Mouse (Mus musculus) erythroblast, embryonic 14.5 days (primary cell): Measurements from ENCODE around the gene Cflar. TPM values are rescaled to one million over a fixed set of nuclear protein-coding genes. Genes with fewer than 3 reads are reported as not detected.
A peak's percentile ranks its signal among the peaks of the same experiment; 100 is the strongest.
"Not testable (repeated sequence)": the region's sequence is repeated elsewhere in the genome, so short reads cannot be mapped to it uniquely, and the experiment has no call there.

Experiments used
- H3K27me3 ChIP-seq: 2 replicates; pipeline ENCODE4 v1.6.1; 2012; ENCODE audit warnings: inconsistent platforms; ENCODE audit not compliant: control insufficient read depth
- H3K36me3 ChIP-seq: 2 replicates; pipeline ENCODE4 v1.6.1; 2012; ENCODE audit warnings: mild to moderate bottlenecking, inconsistent platforms; ENCODE audit not compliant: control insufficient read depth
- H3K4me1 ChIP-seq: 2 replicates; pipeline ENCODE4 v1.6.1; 2012; ENCODE audit warnings: inconsistent platforms; ENCODE audit not compliant: control insufficient read depth
- H3K4me3 ChIP-seq: replicated peaks from 2 replicates; pipeline ENCODE3; 2012; ENCODE audit warnings: moderate library complexity, mild to moderate bottlenecking, inconsistent platforms
- H3K9me3 ChIP-seq: 2 replicates; pipeline ENCODE4 v1.6.1; 2012; ENCODE audit warnings: low read length, inconsistent platforms, mixed read lengths; ENCODE audit not compliant: control insufficient read depth
- GATA1 ChIP-seq: IDR thresholded peaks from 2 replicates; pipeline ENCODE4 v1.6.1; 2012; ENCODE audit warnings: low read length, inconsistent platforms, mixed read lengths
- TAL1 ChIP-seq: IDR thresholded peaks from 3 replicates; pipeline ENCODE4 v1.6.1; 2012; ENCODE audit warnings: low read length, inconsistent platforms, mixed read lengths
- polyA plus RNA-seq: library from polyadenylated mRNA; stranded (reverse); fragments of >175 nt; gene quantifications from 2 replicates; pipeline ENCODE4 v1.2.3, GENCODE M21; 2012

Gene Cflar
- polyA plus RNA-seq, 1 experiment: 0.04 TPM

DNA sequence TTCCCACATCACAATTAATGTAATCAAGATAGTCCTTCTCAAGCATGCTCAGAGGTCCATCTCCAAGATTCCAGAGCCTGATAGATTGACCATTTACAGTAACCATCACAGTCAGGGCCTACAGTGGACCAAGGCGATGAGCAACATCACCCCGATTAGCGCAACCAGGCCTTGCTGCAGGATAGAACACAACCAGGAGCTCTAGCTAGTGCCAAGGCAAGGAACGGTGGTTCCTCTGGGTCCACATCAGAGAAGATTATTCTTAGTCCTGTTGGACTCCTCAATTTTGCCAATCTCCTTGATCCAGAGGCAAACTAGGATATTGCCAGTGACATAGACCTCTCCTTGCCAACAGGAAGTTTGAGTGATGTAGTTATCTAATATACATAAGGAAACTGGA lies 77.1 kb downstream of the Cflar start:
- TF ChIP-seq TAL1: no peak
- no peak for TF ChIP-seq GATA1
- Histone ChIP-seq H3K4me1 (no peaks in the 10 kb centered on the region), H3K36me3 (no peaks in the 10 kb centered on the region), H3K27me3 (no peaks in the 10 kb centered on the region), H3K4me3 (no peak overlapping the region), H3K9me3 (no peaks in the 10 kb centered on the region)

DNA sequence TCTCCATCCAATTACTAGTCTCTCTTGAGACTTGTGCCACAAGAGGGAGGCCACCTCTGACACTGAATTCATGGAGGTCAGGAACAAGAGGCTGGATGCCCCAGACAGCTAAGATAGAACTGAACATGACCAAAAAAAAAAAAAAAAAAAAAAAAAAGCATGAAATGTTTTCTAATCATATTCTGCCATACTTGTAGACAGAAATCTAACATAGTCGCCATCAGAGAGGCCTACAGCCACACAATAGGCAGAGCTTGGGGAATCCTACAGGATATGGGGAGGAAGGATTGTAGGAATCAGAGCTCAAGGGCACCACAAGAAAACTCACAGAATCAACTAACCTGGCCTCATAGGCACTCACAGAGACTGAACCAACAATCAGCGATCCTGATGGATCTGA lies 83.4 kb downstream of the Cflar start:
- Histone ChIP-seq H3K27me3 (no peaks in the 10 kb centered on the region), H3K9me3 (no peaks in the 10 kb centered on the region), H3K4me3 (peak overlapping the region; percentile 85), H3K4me1 (peaks cover 27% of the 10 kb centered on the region), H3K36me3 (peaks cover 7% of the 10 kb centered on the region)
- TF ChIP-seq TAL1 (no peak), GATA1 (no peak)

DNA sequence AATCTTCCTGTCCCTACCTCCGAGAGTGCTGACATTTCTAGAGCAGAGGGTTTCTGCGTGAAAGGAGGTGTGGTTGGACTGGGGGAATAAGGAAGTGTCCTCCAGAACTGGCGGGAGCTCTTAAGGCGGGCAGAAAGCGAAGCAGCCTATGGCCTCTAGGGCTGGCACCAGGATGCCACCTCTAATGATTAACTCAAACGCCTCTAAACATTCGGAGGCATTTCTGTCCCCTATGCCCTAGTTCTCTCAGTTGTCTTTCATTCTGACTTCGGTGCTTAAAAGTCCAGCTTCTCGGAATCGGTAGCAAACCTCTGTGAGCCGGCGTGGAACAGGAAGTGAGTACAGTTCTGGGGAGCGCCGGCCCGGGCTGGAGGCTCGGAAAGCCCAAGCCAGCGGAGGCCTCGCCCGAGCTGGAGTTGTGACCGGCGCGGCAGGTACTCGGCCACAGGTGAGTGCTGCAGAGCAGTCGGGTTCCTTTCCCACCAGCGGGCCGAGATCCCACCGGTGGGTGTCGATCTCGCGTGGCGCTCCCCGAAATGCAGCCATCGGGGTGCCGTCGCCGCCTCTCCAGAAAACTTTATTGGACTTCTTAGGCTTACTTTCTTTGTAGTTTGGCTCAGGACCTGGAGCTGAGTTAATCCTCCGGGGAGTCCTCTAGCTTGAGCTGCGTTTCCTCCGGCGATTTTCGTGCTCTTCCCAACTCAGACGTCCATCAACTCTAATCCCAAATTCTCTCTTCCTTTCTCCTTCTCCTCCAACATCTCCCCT lies 84.2 kb downstream of the Cflar start, which contains the start of gene Casp8:
Casp8 (plus strand) TSS at position 84 of the 768 bp plus-strand sequence.
- Histone ChIP-seq H3K9me3 (no peaks in the 10 kb centered on the region), H3K27me3 (no peaks in the 10 kb centered on the region), H3K4me1 (peaks cover 27% of the 10 kb centered on the region), H3K36me3 (peaks cover 9% of the 10 kb centered on the region), H3K4me3 (peak within 1 kb of the TSS; percentile 85)
- TF ChIP-seq TAL1 (no peak), GATA1 (no peak)

DNA sequence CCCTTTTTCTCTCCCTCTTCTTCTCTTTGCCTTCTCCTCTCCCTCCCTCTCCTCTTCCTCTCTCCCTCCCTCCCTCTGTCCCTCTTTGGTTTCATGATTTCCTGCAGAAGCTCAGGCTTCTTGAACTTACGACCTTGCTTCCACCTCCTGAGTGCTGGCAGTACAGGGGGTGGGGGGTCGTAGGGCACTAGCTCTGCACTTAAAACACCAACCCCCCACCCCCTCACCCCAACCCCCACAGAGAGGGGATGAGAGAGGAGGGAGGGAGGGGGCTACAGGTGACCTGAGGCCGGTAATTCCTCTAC lies 84.7 kb downstream of the Cflar start:
- Histone ChIP-seq H3K9me3 (no peaks in the 10 kb centered on the region), H3K36me3 (peaks cover 11% of the 10 kb centered on the region), H3K27me3 (no peaks in the 10 kb centered on the region), H3K4me3 (peak overlapping the region; percentile 85), H3K4me1 (peaks cover 27% of the 10 kb centered on the region)
- TF ChIP-seq TAL1: no peak
- no peak for TF ChIP-seq GATA1

DNA sequence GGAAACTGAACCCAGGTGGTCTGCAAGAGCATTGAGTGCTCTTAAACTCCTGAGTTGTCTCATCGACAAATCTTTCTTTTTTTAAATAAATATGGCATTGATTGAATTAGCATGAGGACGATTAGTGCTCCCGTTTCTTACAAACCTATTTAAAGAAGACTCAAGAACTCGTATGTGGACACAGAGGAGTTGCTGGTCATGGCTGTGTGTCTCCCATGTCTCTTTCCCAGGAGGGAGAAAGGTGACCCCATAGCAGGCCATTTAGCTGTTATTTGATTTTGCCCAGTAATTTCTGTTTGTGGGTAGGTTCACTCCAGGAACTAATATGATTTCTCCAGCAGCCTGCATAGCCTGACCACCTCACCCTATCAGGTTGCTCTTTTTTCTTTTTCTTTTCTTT lies 85.5 kb downstream of the Cflar start:
- H3K4me3 ChIP-seq: no peak overlapping the region
- no peaks in the 10 kb centered on the region for H3K9me3 ChIP-seq
- H3K27me3 ChIP-seq: no peaks in the 10 kb centered on the region
- peaks cover 11% of the 10 kb centered on the region for H3K36me3 ChIP-seq
- TF ChIP-seq GATA1: no peak
- TF ChIP-seq TAL1: no peak
- peaks cover 28% of the 10 kb centered on the region for H3K4me1 ChIP-seq

DNA sequence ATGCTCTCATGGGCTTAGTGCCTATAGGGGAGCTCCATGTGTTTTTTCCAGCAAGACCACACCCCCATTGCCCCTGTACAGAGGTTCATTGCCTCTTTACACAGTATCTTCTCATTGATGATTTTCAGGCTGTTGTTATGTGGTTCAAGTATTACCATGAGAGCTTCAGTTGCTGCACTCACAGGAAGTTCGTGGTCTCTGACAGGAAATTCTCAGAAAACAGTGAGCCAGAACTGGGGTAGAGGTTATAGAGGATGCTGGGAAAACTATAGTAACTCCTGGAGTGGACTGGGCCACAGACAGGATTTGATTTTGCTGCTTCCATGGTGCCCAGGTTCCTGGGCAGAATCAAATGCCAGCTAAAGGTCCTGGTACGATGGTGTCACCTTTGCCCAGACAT lies 86.1 kb downstream of the Cflar start:
- no peak for TF ChIP-seq TAL1
- no peak for TF ChIP-seq GATA1
- Histone ChIP-seq H3K36me3 (peaks cover 11% of the 10 kb centered on the region), H3K4me3 (no peak overlapping the region), H3K27me3 (no peaks in the 10 kb centered on the region), H3K9me3 (no peaks in the 10 kb centered on the region), H3K4me1 (peaks cover 31% of the 10 kb centered on the region)

DNA sequence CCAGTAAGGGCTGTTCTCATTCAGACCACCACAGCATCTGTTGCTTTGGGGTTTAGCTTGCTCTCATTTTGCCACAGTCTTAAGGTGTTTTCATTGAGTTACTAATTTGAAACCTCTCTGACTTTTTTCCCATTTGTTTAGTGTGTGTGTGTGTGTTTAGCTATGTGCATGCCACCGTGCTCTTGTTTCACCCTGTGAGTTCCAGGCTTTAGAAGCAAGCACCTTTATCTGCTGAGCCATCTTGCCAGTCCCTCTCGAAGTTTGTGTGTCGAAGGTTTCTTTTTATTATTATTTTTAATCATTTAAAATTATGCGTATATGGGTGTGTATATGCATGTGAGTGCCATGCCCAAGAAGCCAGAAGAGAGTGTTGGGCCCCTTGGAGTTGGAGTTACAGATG lies 87.6 kb downstream of the Cflar start:
- Histone ChIP-seq H3K27me3 (no peaks in the 10 kb centered on the region), H3K9me3 (no peaks in the 10 kb centered on the region), H3K36me3 (peaks cover 11% of the 10 kb centered on the region), H3K4me1 (peaks cover 33% of the 10 kb centered on the region), H3K4me3 (no peak overlapping the region)
- TF ChIP-seq TAL1: no peak
- TF ChIP-seq GATA1: no peak

DNA sequence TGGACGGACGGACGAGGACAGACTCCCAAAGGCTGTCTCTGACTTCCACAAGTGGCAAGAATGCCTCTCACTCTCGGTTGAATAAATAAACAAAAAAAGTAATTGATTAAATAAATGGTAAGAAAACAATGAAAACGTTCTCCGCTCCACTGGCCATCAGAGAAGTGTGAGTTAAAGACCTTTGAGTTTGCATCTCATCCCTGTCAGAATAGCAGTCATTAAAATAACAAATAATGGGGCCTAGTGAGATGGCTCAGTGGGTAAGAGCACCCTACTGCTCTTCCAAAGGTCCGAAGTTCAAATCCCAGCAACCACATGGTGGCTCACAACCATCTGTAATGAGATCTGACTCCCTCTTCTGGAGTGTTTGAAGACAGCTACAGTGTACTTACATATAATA lies 89.3 kb downstream of the Cflar start:
- peaks cover 20% of the 10 kb centered on the region for H3K4me1 ChIP-seq
- not testable (repeated sequence) for H3K9me3 ChIP-seq, H3K27me3 ChIP-seq, H3K4me3 ChIP-seq
- H3K36me3 ChIP-seq: peaks cover 12% of the 10 kb centered on the region

DNA sequence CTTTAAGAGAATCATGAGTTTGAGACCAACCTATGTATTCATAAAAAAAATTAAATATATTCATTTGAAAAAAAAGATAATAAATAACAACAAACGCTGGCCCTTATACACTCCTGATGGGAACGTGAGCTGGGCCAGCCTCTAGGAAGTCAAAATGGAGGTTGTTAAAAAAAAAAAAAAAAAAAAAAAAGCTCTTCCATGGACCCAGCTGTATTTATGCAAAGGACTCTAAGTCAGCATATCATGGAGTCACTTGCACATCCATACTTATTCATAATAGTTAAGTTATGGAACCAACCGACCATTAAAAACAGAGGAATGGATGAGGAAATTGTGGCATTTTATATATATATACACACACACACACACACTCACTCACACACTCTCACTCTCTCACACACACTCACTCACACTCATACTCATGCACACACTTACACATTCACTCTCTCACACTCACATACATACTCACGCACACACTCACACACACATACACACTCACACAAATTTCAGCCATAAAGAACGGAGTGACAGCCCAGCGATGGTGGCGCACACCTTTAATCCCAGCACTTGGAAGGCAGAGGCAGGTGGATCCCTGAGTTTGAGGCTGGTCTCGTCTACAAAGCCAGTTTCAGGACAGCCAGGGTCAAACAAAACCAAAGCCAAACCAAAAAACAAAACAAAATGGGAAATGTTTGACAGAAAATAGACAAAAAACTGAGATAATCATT lies 90.4 kb downstream of the Cflar start:
- H3K36me3 ChIP-seq: peaks cover 12% of the 10 kb centered on the region
- no peaks in the 10 kb centered on the region for H3K27me3 ChIP-seq
- no peaks in the 10 kb centered on the region for H3K9me3 ChIP-seq
- peak overlapping the region; percentile 1 for H3K4me3 ChIP-seq
- no peak for TF ChIP-seq GATA1
- no peak for TF ChIP-seq TAL1
- H3K4me1 ChIP-seq: peaks cover 13% of the 10 kb centered on the region
